Mouse (Mus musculus) C2C12 (cell line): ENCODE results near the gene Ehd2. TPM values are rescaled to one million over a fixed set of nuclear protein-coding genes. Genes with fewer than 3 reads are reported as not detected.

Experiments used
- H3K27me3 ChIP-seq: one replicate; pipeline ENCODE4 v1.6.1; 2011; ENCODE audit not compliant: control insufficient read depth, insufficient read depth, insufficient read length
- H3K36me3 ChIP-seq: one replicate; pipeline ENCODE4 v1.6.1; 2011; ENCODE audit not compliant: control insufficient read depth, insufficient read depth
- H3K4me3 ChIP-seq: one replicate; pipeline ENCODE4 v1.5.1; 2011; ENCODE audit warnings: mild to moderate bottlenecking, control low read depth; ENCODE audit not compliant: poor library complexity, insufficient read depth, severe bottlenecking
- H3K79me2 ChIP-seq: one replicate; pipeline ENCODE4 v1.6.1; 2011; ENCODE audit not compliant: control insufficient read depth, insufficient read depth
- H3K79me3 ChIP-seq: one replicate; pipeline ENCODE4 v1.6.1; 2011; ENCODE audit warnings: low read depth, control low read depth
- H3ac ChIP-seq: one replicate; pipeline ENCODE3; 2011; ENCODE audit warnings: low read depth; ENCODE audit not compliant: control insufficient read depth, insufficient read length
- CEBPB ChIP-seq: IDR thresholded peaks from one replicate; pipeline ENCODE4 v1.6.1; 2011; ENCODE audit warnings: low read depth, mild to moderate bottlenecking, control low read depth, moderate library complexity
- CTCF ChIP-seq: IDR thresholded peaks from one replicate; pipeline ENCODE4 v1.5.1; 2011; ENCODE audit not compliant: control insufficient read depth, insufficient read depth, insufficient read length
- FOSL1 ChIP-seq: IDR thresholded peaks from one replicate; pipeline ENCODE4 v1.8.0; 2011; ENCODE audit warnings: mild to moderate bottlenecking, low read length; ENCODE audit not compliant: poor library complexity, insufficient read depth, severe bottlenecking
- MAX ChIP-seq: IDR thresholded peaks from one replicate; pipeline ENCODE4 v1.6.1; 2011; ENCODE audit warnings: mild to moderate bottlenecking, control low read depth
- MYOD1 ChIP-seq: IDR thresholded peaks from one replicate; pipeline ENCODE4 v1.6.1; 2011; ENCODE audit warnings: low read depth; ENCODE audit not compliant: control insufficient read depth, insufficient read length
- MYOG ChIP-seq: IDR thresholded peaks from one replicate; pipeline ENCODE4 v1.6.1; 2011; ENCODE audit not compliant: control insufficient read depth, insufficient read length; ENCODE audit errors: extremely low read depth
- USF1 ChIP-seq: IDR thresholded peaks from one replicate; pipeline ENCODE4 v1.6.1; 2011; ENCODE audit warnings: low read depth, mild to moderate bottlenecking, control low read depth, moderate library complexity
- polyA plus RNA-seq: library from polyadenylated mRNA; unstranded; fragments of >200 nt; fragmentation: generic; extraction: Trizol; gene quantifications from one replicate; pipeline ENCODE4 v1.2.1, GENCODE M21; 2012; ENCODE audit warnings: missing spikeins

The Ehd2 gene
- polyA plus RNA-seq, 1 experiment = 98.7 TPM

GRCm38 (mm10) chr7:15948381-15948941, 18.9 kb downstream of the Ehd2 start:
- TF ChIP-seq CTCF (peak; percentile 93), MAX (peak; percentile 31), USF1 (no peak), MYOD1 (no peak), CEBPB (no peak), FOSL1 (peak; percentile 80), MYOG (no peak)
- Histone ChIP-seq H3K36me3 (peaks cover 51% of the 10 kb centered on the region), H3K4me3 (no peak overlapping the region)

GRCm38 (mm10) chr7:15947653-15948260, 19.6 kb downstream of the Ehd2 start:
- peaks cover 38% of the 10 kb centered on the region for H3K79me2 ChIP-seq
- TF ChIP-seq MYOD1 (no peak), CTCF (no peak), MYOG (no peak), MAX (no peak), CEBPB (no peak), FOSL1 (no peak), USF1 (no peak)
- H3K36me3 ChIP-seq = peaks cover 51% of the 10 kb centered on the region
- no peaks in the 10 kb centered on the region for H3K27me3 ChIP-seq
- no peak overlapping the region for H3K4me3 ChIP-seq
- H3ac ChIP-seq = peak overlapping the region; percentile 33
- peaks cover 25% of the 10 kb centered on the region for H3K79me3 ChIP-seq

More at GRCm38 (mm10) chr7:15948381-15948941, 18.9 kb downstream of the Ehd2 start:
- H3K27me3 ChIP-seq = no peaks in the 10 kb centered on the region
- H3ac ChIP-seq = peak overlapping the region; percentile 58
- peaks cover 31% of the 10 kb centered on the region for H3K79me2 ChIP-seq
- peaks cover 22% of the 10 kb centered on the region for H3K79me3 ChIP-seq

GRCm38 (mm10) chr7:15945721-15946536, 21.4 kb downstream of the Ehd2 start, which contains the start of gene Nop53:
Gene Nop53, minus strand, starts transcription at chr7:15946074.
- Histone ChIP-seq H3K4me3 (peak within 1 kb of the TSS; percentile 64), H3K36me3 (peaks cover 50% of the 10 kb centered on the region), H3K27me3 (no peaks in the 10 kb centered on the region), H3K79me3 (peaks cover 25% of the 10 kb centered on the region), H3K79me2 (peaks cover 44% of the 10 kb centered on the region), H3ac (peak within 1 kb of the TSS; percentile 76)
- no peak for TF ChIP-seq USF1
- no peak for TF ChIP-seq MYOD1
- no peak for TF ChIP-seq MYOG
- TF ChIP-seq MAX = peak; percentile 27

GRCm38 (mm10) chr7:15945211-15945610, 22.2 kb downstream of the Ehd2 start:
- Histone ChIP-seq H3K79me2 (peaks cover 40% of the 10 kb centered on the region), H3K27me3 (no peaks in the 10 kb centered on the region), H3K4me3 (peak overlapping the region; percentile 64), H3K36me3 (peaks cover 47% of the 10 kb centered on the region), H3K79me3 (peaks cover 25% of the 10 kb centered on the region), H3ac (peak overlapping the region; percentile 74)
- TF ChIP-seq MYOD1 (no peak), MYOG (no peak), USF1 (no peak), CTCF (no peak), MAX (no peak), CEBPB (no peak), FOSL1 (no peak)

- H3K27me3 ChIP-seq = no peaks in the 10 kb centered on the region
- peaks cover 40% of the 10 kb centered on the region for H3K79me2 ChIP-seq
- H3K36me3 ChIP-seq = peaks cover 50% of the 10 kb centered on the region
- no peak for TF ChIP-seq FOSL1
- no peak for TF ChIP-seq MYOD1
- no peak for TF ChIP-seq CTCF
- TF ChIP-seq MYOG = no peak
- no peak for TF ChIP-seq CEBPB
- TF ChIP-seq MAX = no peak
- TF ChIP-seq USF1 = no peak
- no peak overlapping the region for H3K4me3 ChIP-seq
- H3K79me3 ChIP-seq = peaks cover 25% of the 10 kb centered on the region
- peak overlapping the region; percentile 12 for H3ac ChIP-seq
These were observed 23.1 kb downstream of the Ehd2 start for GRCm38 (mm10) chr7:15944311-15944710.
